8 mouse cellular contexts compared by ENCODE assay signal in the genomic region with DNA sequence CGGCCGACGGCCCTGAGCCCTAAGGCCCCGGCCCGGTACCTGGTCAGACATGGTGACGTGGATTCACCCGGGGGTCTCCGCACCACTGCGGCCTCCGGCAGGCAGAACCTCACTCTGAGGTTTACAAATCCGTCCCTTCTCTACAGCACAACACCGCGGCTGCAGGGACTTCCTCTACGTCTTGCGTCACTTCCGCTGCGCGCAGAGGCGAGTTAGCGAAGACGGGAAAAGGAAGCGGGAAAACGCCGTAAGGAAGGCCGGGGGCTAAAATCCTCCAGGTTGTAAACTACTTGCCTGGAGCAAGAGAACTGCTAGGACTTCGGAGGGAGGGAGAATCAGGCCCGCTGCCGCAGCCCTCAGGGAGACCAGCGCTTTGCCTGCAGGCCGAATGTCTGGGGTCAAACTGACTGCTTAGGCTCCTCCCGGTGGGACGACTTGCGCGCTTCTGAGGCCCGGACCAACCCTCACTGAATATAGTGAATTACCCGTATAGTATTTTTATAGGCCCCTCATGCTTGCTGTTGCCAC. TPM values are rescaled to one million over a fixed set of nuclear protein-coding genes. Genes with fewer than 3 reads are reported as not detected.
A peak's percentile ranks its signal among the peaks of the same experiment; 100 is the strongest.
DNase-seq lines count a peak whose midpoint lies in the region; ATAC-seq lines count a peak whose summit lies in the region.

Sumo1 (minus strand) TSS at position 194 of the 528 bp plus-strand sequence.

- DNase-seq in B cell, adult 2 months: peak; percentile 83 to 87
- DNase-seq in brain, adult 2 months (ENCODE audit: low read depth, low spot score): peak; percentile 97
- peak; percentile 96 for DNase-seq in heart, embryonic 10.5 days (ENCODE audit: low spot score)
- DNase-seq in liver: peak; percentile 88
- peak; percentile 82 to 92 for DNase-seq in spleen, postnatal 4 days (ENCODE audit: low spot score in 2 of 2)

- H3K9ac ChIP-seq in kidney, embryonic 15.5 days: peak within 1 kb of the TSS; percentile 91

- no peaks in the 10 kb centered on the region for H3K27me3 ChIP-seq in heart, embryonic 10.5 days (ENCODE audit: insufficient read depth, poor library complexity, severe bottlenecking)
- no peaks in the 10 kb centered on the region for H3K27me3 ChIP-seq in kidney, embryonic 15.5 days

- H3K4me1 ChIP-seq in heart, embryonic 10.5 days: peaks cover 3% of the 10 kb centered on the region; the same call in 1 of the 2 replicates
- peaks cover 20% of the 10 kb centered on the region for H3K4me1 ChIP-seq in kidney, embryonic 15.5 days

- no peaks in the 10 kb centered on the region for H3K9me3 ChIP-seq in heart, embryonic 10.5 days
- H3K9me3 ChIP-seq in kidney, embryonic 15.5 days (replicated peaks): no peaks in the 10 kb centered on the region

- H3K36me3 ChIP-seq in heart, embryonic 10.5 days: 0 out of 2 replicates have a peak, but pooled peaks cover 5% of the 10 kb centered on the region
- 0 out of 2 replicates have a peak, but pooled peaks cover 3% of the 10 kb centered on the region for H3K36me3 ChIP-seq in kidney, embryonic 15.5 days

- H3K4me3 ChIP-seq in heart, embryonic 10.5 days: peak within 1 kb of the TSS; percentile 98
- H3K4me3 ChIP-seq in kidney, embryonic 15.5 days (replicated peaks): peak within 1 kb of the TSS; percentile 76

- peak within 1 kb of the TSS; percentile 77 for H3K4me2 ChIP-seq in kidney, embryonic 15.5 days

- ATAC-seq in erythroblast, adult 5-6 weeks (replicated peaks; ENCODE audit: low FRiP score, poor library complexity, severe bottlenecking): peak; percentile 95
- ATAC-seq in kidney, embryonic 15.5 days (replicated peaks; ENCODE audit: low FRiP score): peak; percentile 95
- peak; percentile 95 for ATAC-seq in monocyte, adult 5-6 weeks (replicated peaks; ENCODE audit: insufficient number of reproducible peaks, low FRiP score, low TSS enrichment, poor library complexity, severe bottlenecking)

- WGBS in heart, embryonic 10.5 days: under 1% methylated on average over 36 of the region's 36 CpGs
- under 1% methylated on average over 36 of the region's 36 CpGs for WGBS in kidney, embryonic 15.5 days

- peak within 1 kb of the TSS; percentile 95 for H3K27ac ChIP-seq in heart, embryonic 10.5 days
- peak within 1 kb of the TSS; percentile 98 for H3K27ac ChIP-seq in kidney, embryonic 15.5 days

RNA-seq across cellular contexts. Expression of gene Sumo1, which starts in this region (rescaled TPM):
- 67.4 and 77.5 TPM in 2 replicates for total RNA-seq in erythroblast, adult 5-6 weeks (2015; ENCODE audit: low replicate concordance)
- 58.0 and 82.0 TPM in 2 replicates for total RNA-seq in erythroblast, adult 5-6 weeks (2017; ENCODE audit: low replicate concordance)
- 285 and 415 TPM in 2 replicates for polyA plus RNA-seq in heart, embryonic 10.5 days (2016; fragmentation: Nextera tagmentation; extraction: Ambion mirVana)
- polyA plus RNA-seq in kidney, embryonic 15.5 days (2015; fragmentation: Nextera tagmentation; extraction: Ambion mirVana): 395 and 436 TPM in 2 replicates
- 166 to 204 TPM (median 186 TPM) in 3 replicates for total RNA-seq in monocyte, adult 5-6 weeks (2017)

Comparison
In these comparisons a context has a peak if more than half of its experiments do, and no peak if none do; other contexts are left out.
1. Peak in every context shown above with its lines: DNase-seq, ATAC-seq, H3K4me3 ChIP-seq and H3K27ac ChIP-seq.